Mouse (Mus musculus): ENCODE measurements around the gene Hipk4.

The Hipk4 gene

DNA sequence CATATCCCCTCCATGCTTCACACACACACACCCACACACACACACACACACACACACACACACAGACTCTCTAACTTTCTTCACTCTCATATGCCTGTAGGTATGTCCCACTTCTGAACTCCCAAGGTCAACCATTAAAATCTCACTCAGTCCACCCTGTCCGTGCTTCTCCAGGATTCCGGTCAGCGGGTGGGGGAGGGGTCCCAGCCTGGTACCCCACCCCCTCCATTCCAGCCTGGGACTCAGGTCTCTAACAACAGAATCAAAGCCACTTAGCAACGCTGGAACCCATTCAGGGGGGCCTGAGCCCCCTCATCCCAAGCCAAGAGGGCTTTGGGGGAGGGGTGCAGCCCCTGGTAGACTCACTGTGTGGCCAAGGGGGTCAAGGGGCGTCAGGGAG is at the start of gene Hipk4:
Hipk4 (plus strand) TSS at position 301 of the 400 bp plus-strand sequence.
- no peak for DNase-seq (ENCODE audit: inconsistent age in 2 of 2, low spot score in 1 of 2)

DNA sequence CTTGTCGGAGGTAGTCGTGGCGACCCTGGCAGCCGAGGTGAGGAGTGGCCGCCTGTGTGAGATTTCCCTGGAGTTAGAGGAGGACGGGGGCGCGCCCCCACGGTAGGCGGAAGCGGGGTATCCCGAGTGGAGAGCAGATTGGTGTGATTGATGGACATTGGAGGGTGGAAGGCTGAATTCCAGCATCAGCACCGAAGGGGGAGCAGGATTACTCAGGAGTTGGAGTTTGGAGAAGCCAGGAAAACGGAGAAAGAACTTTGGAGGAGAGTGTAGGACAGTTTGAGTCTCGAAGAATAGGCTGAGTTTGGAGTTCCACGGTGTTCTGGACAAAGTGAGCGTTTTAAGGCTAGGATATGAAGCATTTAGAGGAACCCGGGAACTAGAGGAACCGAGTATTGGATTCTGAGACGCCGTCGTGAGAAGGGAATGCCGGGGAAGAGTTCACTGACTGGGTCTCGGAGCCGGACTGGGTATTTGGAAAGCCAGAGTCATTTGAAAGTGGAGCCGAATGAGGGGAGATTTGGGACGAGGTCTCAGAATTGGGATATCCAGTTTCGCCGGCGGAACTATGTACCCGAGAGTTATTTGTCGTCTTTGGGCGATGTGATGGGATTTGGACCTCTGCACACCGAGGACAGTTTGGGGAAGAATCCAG is 49.1 kb upstream of the Hipk4 start:
- DNase-seq (ENCODE audit: inconsistent age in 2 of 2, low spot score in 1 of 2) = no peak

DNA sequence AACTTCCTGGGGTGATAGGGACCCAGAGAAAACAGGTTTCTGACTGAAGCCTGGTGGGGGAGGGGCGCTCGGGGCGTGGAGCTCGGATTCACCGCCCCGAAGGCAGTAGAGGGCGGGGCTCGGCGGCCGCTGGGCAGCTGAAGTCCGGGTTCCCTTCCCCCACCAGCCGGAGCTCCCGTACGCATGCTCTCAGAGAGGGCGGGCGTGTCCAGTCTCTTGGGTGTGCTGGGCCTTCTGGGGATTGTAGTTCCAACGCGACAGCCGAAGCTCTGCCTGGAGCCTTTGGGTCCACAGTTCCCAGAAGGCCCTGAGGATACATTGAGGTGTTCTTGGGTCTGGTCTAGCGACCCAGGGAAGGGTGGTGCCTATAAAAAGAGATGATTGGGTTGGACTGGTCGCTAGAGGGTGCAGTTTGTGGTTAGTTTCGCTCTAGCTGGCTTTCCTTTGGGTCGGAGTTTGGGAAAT is 48.5 kb upstream of the Hipk4 start:
- DNase-seq (ENCODE audit: inconsistent age in 2 of 2, low spot score in 1 of 2) = peak; percentile 99

DNA sequence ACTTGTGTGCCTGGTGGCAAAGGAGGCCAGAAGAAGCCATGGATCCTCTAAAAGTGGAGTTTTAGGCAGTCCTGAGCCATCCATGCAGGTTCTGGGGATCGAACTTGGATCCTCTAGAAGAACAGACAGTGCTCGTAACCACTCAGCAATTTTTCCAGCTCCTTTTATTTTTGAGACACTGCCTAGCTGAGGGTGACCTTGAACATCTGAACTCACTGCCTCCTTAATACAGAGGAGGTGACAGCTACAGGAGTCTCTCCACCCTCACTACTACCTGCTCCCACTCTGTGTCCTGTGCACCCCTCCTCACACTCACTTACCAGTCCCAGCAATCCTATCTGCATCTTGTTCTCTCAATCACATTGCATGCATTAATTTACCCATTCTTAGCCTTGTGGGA is 47.5 kb upstream of the Hipk4 start:
- DNase-seq (ENCODE audit: inconsistent age in 2 of 2, low spot score in 1 of 2) = peak in 1 of 2 experiments; percentile 69

DNA sequence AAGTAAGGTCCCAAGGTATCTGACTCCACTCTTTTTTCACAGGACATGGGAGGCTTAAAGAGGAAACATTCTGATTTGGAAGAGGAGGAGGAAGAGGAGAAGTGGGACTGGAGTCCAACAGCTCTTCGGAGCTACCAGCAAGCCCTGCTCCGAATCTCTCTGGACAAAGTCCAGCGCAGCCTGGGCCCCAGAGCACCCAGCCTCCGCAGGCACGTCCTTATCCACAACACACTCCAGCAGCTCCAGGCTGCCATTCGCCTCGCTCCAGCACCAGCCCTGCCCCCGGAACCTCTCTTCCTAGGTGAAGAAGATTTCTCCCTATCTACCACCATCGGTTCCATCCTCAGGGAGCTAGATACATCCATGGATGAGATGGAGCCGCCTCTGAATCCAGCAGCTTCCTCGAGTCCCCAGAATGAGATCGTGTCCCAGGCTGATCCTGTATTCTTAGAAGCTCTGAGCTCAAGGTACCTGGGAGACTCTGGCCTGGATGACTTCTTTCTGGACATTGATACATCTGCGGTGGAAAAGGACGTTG is 46.9 kb upstream of the Hipk4 start:
- DNase-seq (ENCODE audit: inconsistent age in 2 of 2, low spot score in 1 of 2) = peak in 1 of 2 experiments; percentile 55

DNA sequence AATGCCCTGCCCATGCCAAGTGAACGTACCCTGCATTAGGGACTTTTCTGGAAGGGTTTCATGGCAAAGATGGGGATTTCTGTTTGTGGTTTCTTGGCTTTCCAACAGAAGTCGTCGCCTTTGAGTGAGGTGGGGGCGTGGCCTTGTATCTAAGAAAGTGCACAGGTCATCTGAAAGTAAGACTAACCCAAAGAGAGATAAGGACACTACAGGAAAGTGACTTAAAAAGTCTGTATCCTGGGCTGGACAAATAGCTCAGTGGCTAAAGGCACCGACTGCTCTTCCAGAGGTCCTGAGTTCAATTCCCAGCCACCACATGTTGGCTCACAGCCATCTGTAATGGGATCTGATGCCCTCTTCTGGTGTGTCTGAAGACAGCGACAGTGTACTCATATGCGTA is 44.5 kb upstream of the Hipk4 start:
- DNase-seq (ENCODE audit: inconsistent age in 2 of 2, low spot score in 1 of 2) = no peak

DNA sequence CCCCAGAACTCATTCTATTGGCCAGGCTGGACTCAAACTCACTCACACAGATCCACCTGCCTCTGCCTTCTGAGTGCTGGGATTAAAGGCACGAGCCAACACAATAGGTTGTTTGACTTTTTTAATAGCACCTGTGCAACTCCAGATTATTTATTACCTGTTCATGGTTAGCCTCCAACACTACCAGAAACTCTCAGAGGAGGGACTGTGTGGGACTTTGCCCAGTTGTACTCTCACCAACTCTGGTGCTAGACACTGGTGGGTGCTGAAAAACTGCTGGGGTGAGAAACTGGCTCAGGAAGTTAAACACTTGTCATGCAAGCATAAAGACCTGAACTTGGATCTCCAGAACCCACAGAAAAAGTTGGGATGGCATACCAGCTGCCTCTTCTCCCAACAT is 43.3 kb upstream of the Hipk4 start:
- DNase-seq (ENCODE audit: inconsistent age in 2 of 2, low spot score in 1 of 2) = no peak

DNA sequence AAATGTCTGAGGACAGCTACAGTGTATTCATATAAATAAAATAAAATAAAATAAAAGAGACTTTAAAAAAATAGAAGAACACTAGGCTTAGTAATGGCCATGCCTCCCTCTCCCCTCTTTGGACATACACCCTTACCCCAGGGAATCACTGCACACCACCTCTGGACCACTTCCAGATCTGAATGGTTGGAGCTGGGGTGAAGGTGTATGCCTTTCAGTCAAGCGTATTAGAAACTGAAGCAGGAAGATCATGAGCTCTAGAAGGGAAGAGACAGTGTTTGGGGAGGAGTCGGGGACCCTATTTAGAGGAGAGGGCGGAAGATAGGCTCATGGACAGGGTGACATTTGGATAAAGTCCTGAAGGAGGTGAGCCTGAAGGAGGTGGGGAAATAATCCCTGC is 42.6 kb upstream of the Hipk4 start:
- DNase-seq (ENCODE audit: inconsistent age in 2 of 2, low spot score in 1 of 2) = no peak

DNA sequence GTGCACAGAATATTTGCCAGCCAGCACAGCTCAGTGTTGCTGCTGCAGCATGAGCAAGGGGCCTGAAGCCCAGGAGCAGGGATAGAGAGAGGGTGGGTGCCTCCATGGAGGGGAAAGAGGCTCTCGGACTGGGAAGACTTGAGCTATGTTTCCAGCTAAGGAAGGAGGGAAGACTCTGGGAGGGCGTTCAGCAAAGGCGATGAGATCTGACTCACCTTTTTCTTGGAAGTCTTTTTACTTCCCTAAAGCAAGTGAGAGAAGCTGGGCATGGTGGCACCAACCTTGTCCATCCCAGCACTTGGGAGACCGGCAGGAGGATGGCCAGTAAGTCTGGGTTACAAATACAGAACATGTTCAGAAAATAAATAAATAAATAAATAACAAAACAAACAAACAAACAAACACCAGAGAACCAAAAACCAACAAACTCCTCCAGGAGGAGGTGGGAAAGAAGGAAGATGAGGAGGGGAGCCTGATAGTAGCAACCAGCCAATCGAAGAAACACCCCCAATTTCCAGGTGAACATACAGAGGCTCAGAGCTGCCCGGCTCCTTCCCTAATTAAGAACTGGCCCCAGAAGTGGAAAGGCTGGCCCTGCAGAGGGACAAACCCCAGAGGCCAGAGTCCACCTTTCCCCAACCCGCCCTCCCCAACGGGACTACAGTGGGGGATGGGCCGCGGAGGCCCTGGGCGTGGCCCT is 42.0 kb upstream of the Hipk4 start:
- DNase-seq (ENCODE audit: inconsistent age in 2 of 2, low spot score in 1 of 2) = peak in 1 of 2 experiments; percentile 81

DNA sequence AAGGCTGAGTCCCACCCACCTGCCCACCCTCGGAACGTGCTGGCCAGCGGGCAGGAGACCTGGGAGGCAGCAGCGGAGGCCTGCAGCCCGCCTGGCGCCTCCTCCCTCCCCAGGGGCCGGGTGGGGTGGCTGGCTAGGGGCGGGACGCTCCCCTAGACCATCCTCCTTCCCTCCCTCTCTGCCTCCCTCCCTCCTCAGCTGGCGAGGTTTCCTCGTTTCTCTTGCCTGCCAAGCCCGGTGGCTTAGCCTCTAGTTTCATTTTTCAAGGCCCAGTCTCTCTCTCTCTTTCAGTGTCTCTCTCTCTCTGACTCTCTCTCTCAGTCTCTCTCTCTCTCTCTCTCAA is 41.5 kb upstream of the Hipk4 start:
- peak; percentile 96 to 98 for DNase-seq (ENCODE audit: inconsistent age in 2 of 2, low spot score in 1 of 2)

DNA sequence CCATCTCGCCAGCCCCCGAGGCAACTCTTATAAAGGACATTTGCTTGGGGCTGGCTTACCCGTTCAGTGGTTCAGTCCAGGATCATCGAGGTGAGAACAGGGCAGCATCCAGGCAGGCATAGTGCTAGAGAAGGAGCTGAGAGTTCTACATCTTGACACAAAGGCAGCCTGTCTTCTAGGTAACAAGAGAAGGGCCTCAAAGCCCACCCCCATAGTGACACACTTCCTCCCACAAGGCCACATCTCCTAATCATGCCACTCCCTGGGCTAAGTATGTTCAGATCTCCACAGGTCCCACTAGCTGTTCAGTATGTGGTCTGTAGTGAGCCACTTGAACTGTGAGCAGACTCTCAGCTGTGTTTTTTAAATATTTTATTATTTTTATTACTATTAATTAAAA is 39.2 kb upstream of the Hipk4 start:
- peak in 1 of 2 experiments; percentile 34 for DNase-seq (ENCODE audit: inconsistent age in 2 of 2, low spot score in 1 of 2)

DNA sequence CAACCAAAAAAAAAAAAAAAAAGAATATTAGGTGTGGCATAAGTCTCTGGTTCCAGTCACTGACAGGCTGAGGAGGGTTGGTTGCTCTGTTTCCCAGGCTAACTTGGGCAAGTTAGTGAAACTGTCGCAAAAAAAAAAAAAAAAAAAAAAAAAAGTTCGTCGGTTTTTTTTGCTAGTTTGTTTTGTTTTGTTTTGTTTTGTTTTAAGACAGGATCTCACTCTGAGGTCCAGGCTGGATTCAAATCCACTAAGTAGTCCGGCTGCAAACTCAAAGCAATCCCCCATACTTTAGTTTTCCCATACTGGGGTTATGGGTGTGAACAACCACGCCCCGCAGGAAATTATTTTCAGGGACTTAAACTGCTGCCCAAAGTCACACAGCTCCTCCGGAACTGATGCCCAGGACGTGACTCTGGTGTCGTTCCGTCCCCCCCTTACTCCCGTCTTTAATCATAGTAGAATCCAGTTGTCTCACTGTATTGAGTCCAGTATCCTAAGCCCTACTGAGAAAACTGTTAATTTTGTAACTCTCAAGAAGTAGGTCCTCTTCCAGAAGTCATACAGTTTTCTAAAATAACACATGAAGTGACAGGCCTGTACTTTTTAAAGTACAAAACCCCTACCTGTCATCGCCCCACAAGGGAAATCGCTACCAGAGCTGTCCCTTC is 36.8 kb upstream of the Hipk4 start:
- peak in 1 of 2 experiments; percentile 65 for DNase-seq (ENCODE audit: inconsistent age in 2 of 2, low spot score in 1 of 2)

DNA sequence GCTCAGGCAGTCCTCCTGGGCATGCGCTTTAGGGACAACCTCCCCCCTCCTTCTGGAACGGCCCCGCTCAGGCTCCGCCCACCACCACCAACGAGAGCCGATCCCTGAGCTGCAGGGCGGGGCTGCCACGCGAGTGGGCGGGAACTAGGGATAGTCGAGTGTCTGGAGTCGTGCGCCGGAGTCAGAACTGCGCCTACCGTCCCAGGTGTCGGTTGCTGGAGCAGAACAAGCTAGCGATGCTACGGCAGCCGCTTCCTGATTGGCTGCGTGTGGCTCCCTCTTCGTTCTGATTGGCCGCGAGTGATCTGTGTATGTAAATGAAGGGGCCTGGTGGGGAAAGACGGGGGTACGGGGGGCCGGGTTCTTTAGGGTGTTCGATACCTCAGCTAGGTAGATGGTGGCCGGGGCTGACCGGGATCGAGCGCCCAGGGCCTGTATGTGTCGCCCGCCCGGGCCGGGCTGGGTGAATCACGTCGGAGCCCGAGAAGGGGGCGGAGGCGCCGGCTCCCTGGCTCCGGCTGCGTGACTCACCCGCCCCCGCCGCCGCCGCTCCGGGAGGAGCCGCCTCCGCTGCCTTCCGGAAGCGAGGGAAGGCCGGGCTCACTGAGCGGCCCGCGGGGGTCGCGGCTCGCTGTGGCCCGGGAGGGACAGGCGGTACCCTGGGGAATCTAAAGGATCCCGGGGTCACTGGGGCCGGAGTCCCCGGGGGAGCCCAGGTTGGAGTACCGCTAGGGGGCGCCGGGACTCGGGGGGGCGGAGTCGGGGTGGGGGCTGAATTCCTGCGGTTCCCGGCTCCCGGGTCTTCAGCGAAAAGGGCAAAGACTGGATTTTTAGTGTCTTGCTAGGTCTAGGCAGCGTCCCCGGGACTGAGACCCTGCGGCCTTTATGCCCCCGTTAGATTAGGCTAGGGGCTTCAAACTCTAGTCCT is 36.0 kb upstream of the Hipk4 start, which contains the start of gene Sertad1:
Sertad1 (plus strand) TSS at position 141 of the 928 bp plus-strand sequence.
- DNase-seq (ENCODE audit: inconsistent age in 2 of 2, low spot score in 1 of 2) = peak; percentile 100

DNA sequence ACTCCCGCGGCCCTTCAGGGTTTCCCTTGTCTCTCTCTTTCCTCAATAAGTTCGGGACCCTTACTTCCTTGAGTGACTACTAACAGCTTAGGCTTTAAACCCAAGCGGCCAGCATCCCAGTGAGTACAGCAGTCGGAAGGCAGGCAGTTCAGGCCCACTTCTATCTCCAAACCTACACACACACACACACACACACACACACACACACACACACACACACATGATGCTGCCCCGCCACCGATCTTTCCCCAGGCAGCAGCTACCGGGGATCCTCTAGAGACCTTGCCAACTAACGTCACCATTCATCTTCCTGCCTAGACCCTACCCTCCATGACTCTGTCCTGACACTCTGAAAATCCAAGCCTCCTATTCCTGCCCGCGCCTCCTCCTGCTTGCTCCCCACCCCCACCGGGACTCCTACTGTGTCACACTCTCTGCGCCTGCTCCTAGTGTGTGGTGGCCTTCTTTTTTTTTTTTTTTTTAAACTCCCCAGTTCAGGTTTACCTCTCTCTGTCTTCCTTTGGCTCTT is 35.3 kb upstream of the Hipk4 start:
- DNase-seq (ENCODE audit: inconsistent age in 2 of 2, low spot score in 1 of 2) = peak; percentile 86 to 92

DNA sequence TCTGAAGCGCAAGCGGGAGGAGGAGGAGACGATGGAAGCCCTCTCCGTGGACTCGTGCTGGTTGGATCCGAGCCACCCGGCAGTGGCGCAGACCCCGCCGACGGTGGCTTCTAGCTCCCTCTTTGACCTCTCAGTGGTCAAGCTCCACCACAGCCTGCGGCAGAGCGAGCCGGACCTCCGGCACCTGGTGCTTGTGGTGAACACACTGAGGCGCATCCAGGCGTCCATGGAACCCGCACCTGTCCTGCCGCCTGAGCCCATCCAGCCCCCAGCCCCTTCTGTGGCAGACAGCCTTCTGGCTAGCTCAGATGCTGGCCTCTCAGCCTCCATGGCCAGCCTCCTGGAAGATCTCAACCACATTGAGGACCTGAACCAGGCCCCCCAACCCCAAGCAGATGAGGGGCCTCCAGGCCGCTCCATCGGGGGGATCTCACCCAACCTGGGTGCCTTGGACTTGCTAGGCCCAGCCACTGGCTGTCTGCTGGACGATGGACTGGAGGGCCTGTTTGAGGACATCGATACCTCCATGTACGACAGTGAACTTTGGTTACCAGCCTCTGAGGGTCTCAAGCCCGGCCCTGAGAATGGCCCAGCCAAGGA is 33.7 kb upstream of the Hipk4 start:
- peak; percentile 53 to 72 for DNase-seq (ENCODE audit: inconsistent age in 2 of 2, low spot score in 1 of 2)

DNA sequence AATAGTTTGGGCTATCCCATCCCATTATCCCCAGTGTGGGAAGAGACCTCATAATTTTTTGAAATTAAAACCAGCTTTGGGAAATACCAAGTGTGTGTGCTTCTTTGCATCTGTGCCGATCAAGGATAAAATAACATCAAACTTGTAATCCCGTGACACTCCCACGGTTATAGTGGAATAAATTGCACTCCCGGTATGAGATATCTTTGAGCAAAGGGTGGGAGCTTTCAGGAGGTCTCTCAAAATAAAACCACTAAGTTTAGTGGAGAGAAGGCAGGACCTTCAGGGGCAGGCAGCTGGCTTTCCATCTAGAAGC is 32.9 kb upstream of the Hipk4 start:
- no peak for DNase-seq (ENCODE audit: inconsistent age in 2 of 2, low spot score in 1 of 2)

DNA sequence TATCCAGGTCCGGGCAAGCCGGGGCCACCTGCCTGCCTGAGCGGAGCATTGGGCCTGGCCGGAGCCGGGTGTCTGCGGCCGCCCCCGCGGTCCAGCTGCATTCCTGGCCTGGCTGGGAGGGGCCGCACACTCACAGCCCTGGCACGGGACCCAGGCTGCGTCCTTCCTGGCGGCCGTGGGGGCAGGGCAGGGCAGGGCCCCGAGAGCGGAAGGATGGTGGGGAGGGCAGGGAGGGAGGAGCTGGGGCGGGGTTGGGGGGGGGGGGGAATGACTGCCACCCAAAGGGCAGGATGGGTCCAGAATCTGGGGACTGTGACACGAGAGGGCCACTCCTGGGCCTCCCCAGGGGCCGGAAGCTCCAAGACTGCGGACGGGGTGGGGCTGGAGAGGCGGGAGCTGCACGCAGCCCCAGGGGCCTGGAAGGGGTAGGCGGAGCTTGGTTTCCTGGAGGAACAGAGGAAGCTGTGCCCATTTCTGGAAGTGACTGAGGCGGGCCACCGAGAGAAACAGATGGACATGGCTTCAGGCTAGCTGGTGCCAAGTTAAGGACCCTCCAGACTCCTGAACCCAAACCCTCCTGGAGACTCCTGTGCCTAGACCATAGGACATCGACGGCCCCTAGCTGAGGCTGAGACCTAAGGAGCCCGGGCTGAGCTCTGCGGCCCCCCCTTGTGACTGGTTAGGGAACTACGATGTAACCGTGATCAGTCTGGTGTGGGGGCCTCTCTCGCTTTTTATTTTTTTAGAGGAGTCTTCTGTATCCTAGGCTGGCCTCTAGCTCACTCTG is 32.3 kb upstream of the Hipk4 start:
- peak; percentile 97 to 99 for DNase-seq (ENCODE audit: inconsistent age in 2 of 2, low spot score in 1 of 2)

DNA sequence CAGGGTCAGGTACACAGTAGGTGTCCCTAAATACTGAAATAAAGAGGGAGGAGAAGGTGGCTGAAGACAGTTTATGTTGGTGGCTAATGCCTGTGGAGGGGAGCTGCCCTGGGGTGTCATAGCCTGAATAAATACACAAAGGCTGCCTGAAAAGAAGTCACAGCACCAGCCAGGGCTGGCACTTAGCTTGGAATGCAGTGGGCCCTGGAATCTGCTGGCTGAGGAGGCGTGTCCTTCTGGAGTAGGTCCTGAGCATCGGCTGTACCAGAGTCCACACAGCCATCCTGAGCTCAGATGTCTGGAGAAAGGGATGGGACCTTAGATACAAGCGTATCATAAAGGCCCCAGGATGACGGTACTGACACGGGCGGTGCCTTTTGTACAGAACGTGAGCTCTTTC is 31.2 kb upstream of the Hipk4 start:
- peak in 1 of 2 experiments; percentile 63 for DNase-seq (ENCODE audit: inconsistent age in 2 of 2, low spot score in 1 of 2)

DNA sequence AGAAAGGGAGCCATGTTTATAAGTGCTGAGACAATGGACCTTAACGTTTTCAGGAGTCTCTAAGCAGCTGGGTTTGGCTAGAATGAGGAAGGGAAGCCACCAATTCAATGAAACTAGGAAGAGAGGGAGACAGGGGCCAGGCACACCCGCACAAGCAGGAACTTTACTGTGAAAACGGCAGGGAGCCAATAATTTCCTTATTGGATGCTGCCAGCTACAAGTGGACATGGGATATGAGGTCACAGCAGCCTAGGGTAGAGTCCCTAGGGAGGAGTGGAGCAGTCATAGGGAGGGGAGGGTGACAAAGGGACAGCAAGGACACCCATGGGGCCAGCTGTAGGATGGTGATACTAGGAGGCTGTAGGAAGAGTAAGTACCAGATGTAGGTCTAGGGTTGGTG is 30.0 kb upstream of the Hipk4 start:
- DNase-seq (ENCODE audit: inconsistent age in 2 of 2, low spot score in 1 of 2) = no peak
